Mouse (Mus musculus): ENCODE measurements at regions not wholly inside any gene's neighbourhood (a gene's known extent, or its start where the extent isn't known, plus 50 kb on each side); places are given as distances from the start of the nearest gene placed in this dataset.
A peak's percentile ranks its signal among the peaks of the same experiment; 100 is the strongest.

GRCm38 (mm10) chr17:77593807-77594206 lies 606.2 kb upstream of the Crim1 start:
- DNase-seq (ENCODE audit: low spot score in 2 of 2) = no peak
- intact Hi-C loops (cut with DNase I) = no loop called here

- intact Hi-C loops (cut with DNase I) = no loop called here
- no peak for DNase-seq (ENCODE audit: low spot score in 2 of 2)
Observed at GRCm38 (mm10) chr17:77596453-77596852, 603.6 kb upstream of the Crim1 start.

GRCm38 (mm10) chr17:77623472-77623871 lies 576.6 kb upstream of the Crim1 start:
- intact Hi-C loops (cut with DNase I) = no loop called here
- DNase-seq (ENCODE audit: low spot score in 2 of 2) = no peak

GRCm38 (mm10) chr17:77624103-77624502 lies 575.9 kb upstream of the Crim1 start:
- DNase-seq (ENCODE audit: low spot score in 2 of 2) = no peak
- intact Hi-C loops (cut with DNase I) = no loop called here

GRCm38 (mm10) chr17:77642355-77642754 lies 557.7 kb upstream of the Crim1 start:
- intact Hi-C loops (cut with DNase I) = no loop called here
- DNase-seq (ENCODE audit: low spot score in 2 of 2) = no peak

- DNase-seq (ENCODE audit: low spot score in 2 of 2) = peak in 1 of 2 experiments; percentile 32
- intact Hi-C loops (cut with DNase I) = no loop called here
Observed at GRCm38 (mm10) chr17:77648946-77649345, 551.1 kb upstream of the Crim1 start.

- DNase-seq (ENCODE audit: low spot score in 2 of 2) = no peak
- intact Hi-C loops (cut with DNase I) = no loop called here
Observed at GRCm38 (mm10) chr17:77651861-77652260, 548.2 kb upstream of the Crim1 start.
